Mouse (Mus musculus) heart, embryonic 11.5 days (tissue): ENCODE data around the gene Stmn3. TPM values are rescaled to one million over a fixed set of nuclear protein-coding genes. Genes with fewer than 3 reads are reported as not detected.

Experiments
- ATAC-seq: fragments of 200-750 bp; cut with Nextera tagmentation; replicated peaks from 2 replicates; pipeline ENCODE4 v1.8.0; 2017; ENCODE audit warnings: moderate library complexity; ENCODE audit not compliant: insufficient number of reproducible peaks, low FRiP score, low TSS enrichment
- H3K27ac ChIP-seq: fragments of 300-500 bp; sonication (generic); 2 replicates; pipeline ENCODE4 v1.5.1; 2014; ENCODE audit warnings: mild to moderate bottlenecking, low read depth, low read length
- H3K27me3 ChIP-seq: fragments of 300-500 bp; sonication (generic); 2 replicates; pipeline ENCODE4 v1.6.1; 2014; ENCODE audit warnings: mild to moderate bottlenecking, low read length, mixed read lengths; ENCODE audit not compliant: control insufficient read depth, insufficient read depth
- H3K36me3 ChIP-seq: fragments of 300-500 bp; sonication (generic); 2 replicates; pipeline ENCODE4 v1.6.1; 2014; ENCODE audit warnings: mild to moderate bottlenecking, low read length, moderate library complexity, mixed read lengths; ENCODE audit not compliant: control insufficient read depth, insufficient read depth
- H3K4me1 ChIP-seq: fragments of 300-500 bp; sonication (generic); 2 replicates; pipeline ENCODE4 v1.6.1; 2014; ENCODE audit warnings: low read length; ENCODE audit not compliant: control insufficient read depth, insufficient read depth
- H3K4me2 ChIP-seq: fragments of 300-500 bp; sonication (generic); 2 replicates; pipeline ENCODE4 v1.6.1; 2014; ENCODE audit warnings: mild to moderate bottlenecking, moderate library complexity
- H3K4me3 ChIP-seq: fragments of 300-500 bp; sonication (generic); 2 replicates; pipeline ENCODE4 v1.5.1; 2014; ENCODE audit warnings: low read depth, low read length
- H3K9ac ChIP-seq: fragments of 300-500 bp; sonication (generic); 2 replicates; pipeline ENCODE4 v1.6.1; 2014; ENCODE audit warnings: mild to moderate bottlenecking, low read depth, low read length, moderate library complexity
- H3K9me3 ChIP-seq: fragments of 300-500 bp; sonication (generic); replicated peaks from 2 replicates; pipeline ENCODE4 v1.6.1; 2016; ENCODE audit warnings: low read length; ENCODE audit not compliant: control insufficient read depth
- WGBS: fragments of 180-500 bp; shearing (Covaris S2); extraction: QIAGEN DNeasy Blood & Tissue Kit; methylation state at CpG from one replicate; pipeline ENCODE4 v1.1.7; 2014; ENCODE audit not compliant: insufficient replicate concordance; 5-methylcytosine and 5-hydroxymethylcytosine counted together
- polyA plus RNA-seq: library from polyadenylated mRNA; unstranded; fragments of >200 nt; fragmentation: Nextera tagmentation; extraction: Ambion mirVana; gene quantifications from 2 replicates; pipeline ENCODE4 v1.2.1, GENCODE M21; 2014

Gene Stmn3
- polyA plus RNA-seq = 0.52 and 0.83 TPM in 2 replicates

- peak within 1 kb of the TSS; percentile 12; the same call in 1 of the 2 replicates for H3K4me3 ChIP-seq
- peak within 1 kb of the TSS; percentile 48 for H3K4me2 ChIP-seq
- no peaks in the 10 kb centered on the region for H3K36me3 ChIP-seq
- WGBS = 4% methylated on average over 22 of the region's 23 CpGs
- H3K9ac ChIP-seq = no peak within 1 kb of the TSS
- no peak for ATAC-seq
- H3K4me1 ChIP-seq = peaks cover 4% of the 10 kb centered on the region; the same call in 1 of the 2 replicates
- no peaks in the 10 kb centered on the region for H3K9me3 ChIP-seq
- H3K27ac ChIP-seq = no peak within 1 kb of the TSS
- H3K27me3 ChIP-seq = peaks cover 49% of the 10 kb centered on the region
Measured at GRCm38 (mm10) chr2:181314080-181314810, at the start of gene Stmn3. TSS of gene Stmn3 (minus strand) at chr2:181314500.

GRCm38 (mm10) chr2:181363946-181364345 lies 49.6 kb upstream of the Stmn3 start:
- Histone ChIP-seq H3K27ac (no peak overlapping the region), H3K27me3 (no peaks in the 10 kb centered on the region)
- no peak for ATAC-seq

GRCm38 (mm10) chr2:181356780-181357179 lies 42.5 kb upstream of the Stmn3 start:
- no peak for ATAC-seq
- H3K27me3 ChIP-seq = no peaks in the 10 kb centered on the region
- H3K9me3 ChIP-seq = no peaks in the 10 kb centered on the region
- 77% methylated on average over 3 of the region's 3 CpGs for WGBS
- H3K4me1 ChIP-seq = no peaks in the 10 kb centered on the region
- H3K27ac ChIP-seq = no peak overlapping the region
- H3K9ac ChIP-seq = no peak overlapping the region
- no peak overlapping the region for H3K4me2 ChIP-seq
- peaks cover 37% of the 10 kb centered on the region for H3K36me3 ChIP-seq
- no peak overlapping the region for H3K4me3 ChIP-seq

More at GRCm38 (mm10) chr2:181363946-181364345, 49.6 kb upstream of the Stmn3 start:
- Histone ChIP-seq H3K4me3 (peak overlapping the region; percentile 94), H3K36me3 (peaks cover 18% of the 10 kb centered on the region), H3K9me3 (no peaks in the 10 kb centered on the region), H3K9ac (peak overlapping the region; percentile 89), H3K4me1 (peaks cover 21% of the 10 kb centered on the region), H3K4me2 (peak overlapping the region; percentile 97)
- 86% methylated on average over 3 of the region's 3 CpGs for WGBS

- Histone ChIP-seq H3K36me3 (peaks cover 18% of the 10 kb centered on the region), H3K9ac (no peak overlapping the region), H3K4me3 (no peak overlapping the region), H3K9me3 (no peaks in the 10 kb centered on the region), H3K27ac (peak overlapping the region; percentile 35; the same call in 1 of the 2 replicates), H3K27me3 (no peaks in the 10 kb centered on the region), H3K4me2 (no peak overlapping the region), H3K4me1 (no peaks in the 10 kb centered on the region)
- WGBS = 69% methylated on average over 6 of the region's 6 CpGs
- no peak for ATAC-seq
Measured at GRCm38 (mm10) chr2:181342766-181343165, 28.5 kb upstream of the Stmn3 start.

- H3K27ac ChIP-seq = no peak overlapping the region
- ATAC-seq = no peak
- H3K9me3 ChIP-seq = no peaks in the 10 kb centered on the region
- H3K27me3 ChIP-seq = no peaks in the 10 kb centered on the region
- peaks cover 19% of the 10 kb centered on the region for H3K36me3 ChIP-seq
- 87% methylated on average over 4 of the region's 4 CpGs for WGBS
- no peak overlapping the region for H3K9ac ChIP-seq
- H3K4me1 ChIP-seq = no peaks in the 10 kb centered on the region
- no peak overlapping the region for H3K4me3 ChIP-seq
- no peak overlapping the region for H3K4me2 ChIP-seq
Measured at GRCm38 (mm10) chr2:181340426-181340825, 26.1 kb upstream of the Stmn3 start.

GRCm38 (mm10) chr2:181334023-181334422 lies 19.7 kb upstream of the Stmn3 start:
- Histone ChIP-seq H3K9ac (no peak overlapping the region), H3K27me3 (no peaks in the 10 kb centered on the region), H3K4me1 (no peaks in the 10 kb centered on the region), H3K27ac (no peak overlapping the region), H3K4me3 (no peak overlapping the region), H3K36me3 (peaks cover 18% of the 10 kb centered on the region), H3K4me2 (no peak overlapping the region), H3K9me3 (no peaks in the 10 kb centered on the region)
- no peak for ATAC-seq
- 64% methylated on average over 3 of the region's 3 CpGs for WGBS

- H3K4me1 ChIP-seq = no peaks in the 10 kb centered on the region
- H3K4me3 ChIP-seq = no peak overlapping the region
- H3K9me3 ChIP-seq = no peaks in the 10 kb centered on the region
- no peak overlapping the region for H3K4me2 ChIP-seq
- no peaks in the 10 kb centered on the region for H3K27me3 ChIP-seq
- ATAC-seq = no peak
- no peak overlapping the region for H3K27ac ChIP-seq
- peaks cover 17% of the 10 kb centered on the region for H3K36me3 ChIP-seq
- no peak overlapping the region for H3K9ac ChIP-seq
Measured at GRCm38 (mm10) chr2:181332542-181332941, 18.2 kb upstream of the Stmn3 start.

- no peaks in the 10 kb centered on the region for H3K9me3 ChIP-seq
- H3K9ac ChIP-seq = no peak overlapping the region
- no peak for ATAC-seq
- no peak overlapping the region for H3K27ac ChIP-seq
- 89% methylated on average over 2 of the region's 2 CpGs for WGBS
- H3K4me1 ChIP-seq = no peaks in the 10 kb centered on the region
- no peaks in the 10 kb centered on the region for H3K27me3 ChIP-seq
- H3K36me3 ChIP-seq = peaks cover 33% of the 10 kb centered on the region
- no peak overlapping the region for H3K4me3 ChIP-seq
- no peak overlapping the region for H3K4me2 ChIP-seq
Measured at GRCm38 (mm10) chr2:181326098-181326497, 11.8 kb upstream of the Stmn3 start.

GRCm38 (mm10) chr2:181322136-181322535 lies 7.8 kb upstream of the Stmn3 start:
- peaks cover 7% of the 10 kb centered on the region for H3K4me1 ChIP-seq
- 74% methylated on average over 5 of the region's 5 CpGs for WGBS

More at GRCm38 (mm10) chr2:181322136-181322535, 7.8 kb upstream of the Stmn3 start:
- no peak for ATAC-seq
- Histone ChIP-seq H3K36me3 (peaks cover 28% of the 10 kb centered on the region), H3K27me3 (peaks cover 2% of the 10 kb centered on the region; the same call in 1 of the 2 replicates), H3K4me2 (no peak overlapping the region), H3K9me3 (no peaks in the 10 kb centered on the region), H3K9ac (no peak overlapping the region), H3K4me3 (no peak overlapping the region), H3K27ac (no peak overlapping the region)
